Mouse (Mus musculus) ovary, postnatal 14 days (tissue): ENCODE results near the gene Mdga1.

Experiments
- DNase-seq: peaks from one replicate; pipeline ENCODE4 v3.0.0; 2022; ENCODE audit warnings: low spot score

Gene Mdga1

DNA sequence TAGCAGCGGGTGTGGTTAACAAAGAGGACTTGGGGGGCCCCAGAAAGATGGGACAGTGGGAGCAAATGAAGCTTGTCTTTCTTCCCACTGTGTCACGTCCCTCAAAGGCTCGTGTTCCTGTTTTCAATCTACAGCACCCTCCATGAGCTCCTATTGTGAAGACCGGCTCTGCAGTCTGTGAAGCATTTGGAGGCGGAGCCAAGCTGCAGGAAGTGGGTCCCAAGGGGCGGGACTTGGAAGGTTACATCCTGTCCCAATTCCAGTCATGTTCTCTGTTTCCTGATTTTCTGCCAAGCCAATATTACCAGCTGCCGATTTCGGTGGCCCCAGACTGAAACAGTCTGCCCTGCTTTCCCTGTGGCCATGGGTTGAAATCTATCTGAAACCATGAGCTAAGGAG, 11.7 kb upstream of the Mdga1 start:
- DNase-seq = no peak

- no peak for DNase-seq
Measured at GRCm38 (mm10) chr17:29979841-29980240, 10.0 kb upstream of the Mdga1 start.

DNA sequence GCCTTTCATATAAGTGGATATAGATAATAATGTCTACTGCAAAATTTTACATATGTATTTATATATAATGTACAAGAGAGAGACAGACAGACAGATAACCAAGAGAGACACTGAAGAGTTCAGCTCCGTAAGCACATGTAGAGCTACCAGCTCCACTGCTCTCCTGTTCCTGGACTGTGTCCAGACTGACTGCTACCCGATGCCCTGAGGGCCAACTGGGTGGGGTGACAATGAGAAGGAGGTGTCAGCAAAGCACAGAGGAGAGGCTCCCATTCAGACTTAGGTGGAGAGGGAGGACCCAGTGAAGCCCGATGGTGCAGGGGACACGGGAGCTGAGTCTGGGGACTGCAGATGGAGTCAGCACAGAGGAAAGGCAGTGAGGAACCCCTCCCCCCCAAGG, 9.1 kb upstream of the Mdga1 start:
- DNase-seq = no peak

DNA sequence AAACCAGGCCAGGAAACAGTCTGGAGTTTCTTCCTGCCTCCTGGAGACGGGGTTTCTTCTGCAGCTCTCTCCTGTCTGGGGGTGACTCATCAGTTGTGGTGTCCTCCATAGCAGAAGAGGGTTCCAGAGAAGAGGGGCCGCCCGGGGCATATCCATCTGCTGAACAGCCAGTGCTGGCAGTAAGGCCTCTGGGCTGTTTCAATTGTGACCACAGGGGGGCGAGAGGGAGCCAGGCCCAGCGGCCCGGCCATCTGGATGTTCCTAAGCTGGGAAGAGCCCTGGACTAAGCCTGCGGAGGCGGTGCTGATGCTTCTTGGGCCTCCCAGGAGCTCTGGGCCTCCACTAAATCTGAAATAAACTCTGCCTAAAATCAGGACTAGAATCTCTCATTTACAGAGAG, 5.8 kb upstream of the Mdga1 start:
- peak; percentile 90 for DNase-seq

- DNase-seq = no peak
Measured at GRCm38 (mm10) chr17:29973226-29973625, 3.3 kb upstream of the Mdga1 start.

DNA sequence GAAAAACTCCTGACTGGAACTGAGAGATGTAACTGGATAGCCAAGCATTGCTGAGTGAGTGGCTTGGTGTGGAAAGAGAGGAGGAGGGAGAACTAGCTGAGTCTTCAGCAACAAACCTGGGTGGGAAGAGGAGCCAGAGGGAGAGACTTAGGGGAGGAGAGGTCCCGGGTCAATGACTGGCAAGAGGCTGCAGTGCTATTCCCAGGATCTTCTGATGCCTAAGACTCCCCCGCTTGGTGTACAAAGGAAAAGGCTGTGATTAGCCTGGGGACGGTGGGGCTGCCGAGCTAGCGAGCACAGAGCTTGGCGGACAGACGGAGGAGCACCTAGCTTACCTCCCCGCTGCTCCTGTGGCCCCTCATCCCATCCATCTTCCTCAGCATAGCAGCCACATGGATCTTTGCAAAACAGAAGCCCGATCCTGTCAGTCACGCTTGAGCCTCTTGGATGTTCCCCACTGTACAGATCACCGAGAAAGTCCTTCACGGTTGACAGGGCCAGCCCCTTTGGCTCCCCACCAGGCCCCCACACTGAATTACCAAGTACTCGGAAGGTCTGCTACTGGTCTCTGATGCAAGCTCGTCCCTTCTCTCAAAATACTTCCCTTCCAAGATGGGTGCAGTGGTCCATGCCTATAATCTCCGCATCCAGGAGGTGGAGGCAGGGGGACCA, 2.0 kb upstream of the Mdga1 start:
- DNase-seq = no peak

DNA sequence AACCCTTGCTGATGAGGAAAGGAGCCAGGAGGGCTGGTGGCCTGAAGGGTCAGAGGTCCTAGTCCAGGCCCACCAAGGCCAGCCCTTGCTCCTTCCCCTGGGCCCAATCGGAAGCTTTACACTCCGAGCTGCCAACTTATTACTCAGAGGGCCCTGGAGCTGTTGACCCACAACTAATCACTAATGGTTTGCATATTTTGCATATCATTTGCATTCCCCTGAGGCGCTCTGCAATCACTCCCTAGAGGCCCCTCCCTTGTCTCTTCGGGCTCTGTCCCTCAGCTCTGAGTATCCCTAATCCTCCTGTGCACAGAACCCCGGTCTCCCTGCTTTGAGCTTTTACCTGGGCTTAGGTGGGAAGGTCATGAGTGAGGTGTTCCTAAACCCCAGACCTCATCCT, 4.4 kb downstream of the Mdga1 start:
- DNase-seq = no peak

DNA sequence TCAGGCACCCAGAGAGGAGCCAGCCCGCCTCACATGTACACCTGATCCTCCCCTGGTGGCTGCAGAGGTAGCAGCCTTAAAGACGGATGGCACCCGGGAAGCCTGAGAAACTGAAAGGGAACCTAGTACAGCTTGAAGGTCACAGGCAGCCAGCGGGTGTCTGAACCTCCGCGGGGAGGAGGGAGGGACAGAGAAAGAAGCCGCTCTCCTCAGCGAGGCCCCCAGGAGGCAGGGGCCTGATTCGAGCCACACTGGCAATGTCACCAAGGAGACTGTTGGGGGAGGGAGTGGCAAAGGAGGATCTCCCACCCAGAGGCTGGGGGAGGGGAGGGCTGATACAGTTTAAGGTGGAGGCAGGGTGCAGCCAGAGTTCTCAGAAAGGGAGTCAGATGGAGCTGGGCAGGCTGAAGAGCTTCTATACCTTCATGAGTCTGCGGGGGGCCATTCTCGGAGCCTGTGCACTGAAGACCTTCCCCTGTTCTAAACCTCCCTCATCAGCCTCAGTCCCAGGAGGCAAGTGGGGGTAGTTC, 6.1 kb downstream of the Mdga1 start:
- no peak for DNase-seq

- no peak for DNase-seq
Measured at GRCm38 (mm10) chr17:29955880-29956279, 14.0 kb downstream of the Mdga1 start.

DNA sequence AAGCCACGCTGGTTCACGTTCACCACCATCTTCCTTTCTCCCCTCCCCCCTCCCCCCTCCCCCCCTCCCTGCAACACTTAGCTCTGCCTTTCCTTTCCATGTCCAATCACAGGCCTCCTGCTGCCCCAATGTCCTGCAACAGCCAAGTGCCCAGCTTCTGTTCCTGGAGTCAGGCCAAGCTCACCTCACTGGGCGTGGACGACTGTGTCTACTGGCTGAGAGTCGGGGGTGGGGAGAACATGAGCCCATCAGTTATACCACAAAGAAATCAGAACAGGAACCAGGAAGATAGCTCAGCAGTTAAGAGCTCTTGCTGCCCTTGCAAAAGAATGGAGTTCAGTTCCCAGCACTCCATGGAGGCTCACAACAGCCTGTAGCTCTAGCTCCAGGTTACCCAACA, 15.6 kb downstream of the Mdga1 start:
- DNase-seq = no peak

DNA sequence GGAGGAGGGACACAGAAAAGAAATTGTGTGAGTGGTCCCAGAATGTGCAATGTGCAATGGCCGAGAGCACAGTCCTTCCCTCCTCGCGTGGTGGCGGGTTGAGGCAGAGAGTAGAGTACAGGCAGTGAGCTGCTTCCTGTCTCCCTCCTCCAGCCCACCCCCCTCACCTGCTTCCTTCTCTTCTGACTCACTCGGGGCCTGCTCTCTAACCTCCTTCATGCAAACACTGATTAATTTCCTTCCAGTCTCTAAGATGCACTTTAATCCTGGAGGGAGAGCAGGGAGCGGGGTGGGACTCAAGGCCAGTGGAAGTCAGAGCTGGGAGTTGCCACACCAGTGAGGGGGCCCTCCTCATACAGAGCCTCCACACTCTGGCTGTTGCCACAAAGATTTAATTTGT, 18.8 kb downstream of the Mdga1 start:
- DNase-seq = no peak

GRCm38 (mm10) chr17:29950574-29950973, 19.3 kb downstream of the Mdga1 start:
- DNase-seq = no peak

GRCm38 (mm10) chr17:29947271-29947714, 22.6 kb downstream of the Mdga1 start:
- DNase-seq = no peak

DNA sequence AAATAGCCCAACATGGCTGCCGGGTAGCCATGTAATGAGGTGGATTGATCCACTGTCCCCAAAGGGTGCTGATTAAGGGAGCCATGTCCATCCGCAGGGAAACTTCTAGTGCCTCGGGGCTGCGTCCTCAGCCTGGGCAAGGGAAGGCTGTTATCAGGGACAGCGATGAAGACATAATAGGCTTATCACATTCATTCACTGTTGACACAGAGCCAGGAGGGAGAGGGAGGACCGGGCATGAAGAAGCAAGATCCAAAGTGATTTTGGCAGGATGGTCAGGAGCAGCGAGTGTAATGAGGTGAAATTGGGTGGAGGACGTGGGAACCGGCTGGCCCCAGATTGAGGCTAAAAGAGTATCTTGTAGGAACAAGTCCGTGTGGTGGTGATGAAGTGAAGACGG, 25.5 kb downstream of the Mdga1 start:
- DNase-seq = no peak

DNA sequence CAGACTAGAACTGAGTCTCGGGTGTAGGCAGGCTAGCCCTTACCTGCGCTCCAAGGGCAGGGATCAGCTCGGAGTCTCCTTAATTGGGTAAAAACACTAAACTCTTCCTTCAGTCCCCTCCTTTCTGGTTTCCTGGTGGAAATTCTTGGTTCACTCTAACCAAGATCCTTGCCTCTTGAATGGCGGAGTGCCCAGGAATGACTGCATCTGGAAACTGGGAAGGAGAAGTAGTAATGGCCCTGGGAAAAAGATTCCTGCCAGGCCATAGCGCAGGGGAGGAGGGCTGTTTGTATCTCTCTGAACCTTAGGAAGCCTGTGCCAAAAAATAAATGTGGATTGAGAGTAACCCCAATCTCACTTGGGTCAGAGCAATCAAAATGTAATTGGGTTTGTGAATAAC, 30.9 kb downstream of the Mdga1 start:
- no peak for DNase-seq

- peak; percentile 15 for DNase-seq
Measured at GRCm38 (mm10) chr17:29937350-29937781, 32.5 kb downstream of the Mdga1 start.

DNA sequence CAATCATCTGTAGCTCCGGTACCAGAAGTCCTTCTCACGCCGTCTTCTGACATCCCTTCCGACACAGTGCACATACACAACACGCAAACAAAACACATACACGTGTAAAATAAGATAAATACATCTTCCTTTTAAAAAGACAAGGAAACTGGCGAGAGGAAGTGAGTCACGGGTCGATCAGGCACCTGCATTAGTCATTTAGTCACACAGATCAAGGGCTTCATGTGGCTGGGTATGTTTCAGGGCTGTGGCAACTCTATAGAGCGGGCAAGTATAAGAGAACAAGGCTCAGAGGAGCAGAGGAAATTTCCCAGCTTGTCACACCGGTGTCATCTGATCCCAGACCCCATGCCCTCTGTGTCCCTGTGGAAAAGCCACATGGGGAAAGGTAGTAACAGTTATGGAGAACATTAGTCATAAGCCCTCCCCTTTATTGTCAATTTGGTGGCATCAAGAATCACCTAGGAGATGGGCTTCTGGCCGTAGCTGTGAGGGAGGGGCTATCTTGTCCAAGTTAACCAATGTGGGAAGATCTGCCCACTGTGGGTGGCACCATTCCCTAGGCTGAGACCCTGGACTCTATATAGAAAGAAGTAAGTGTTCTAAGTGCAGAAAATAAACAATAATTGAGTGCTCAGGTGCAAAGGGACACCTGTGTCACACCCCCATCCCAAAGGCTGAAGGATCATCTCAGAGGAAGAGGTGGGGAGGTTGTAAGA, 35.6 kb downstream of the Mdga1 start:
- DNase-seq = no peak

- no peak for DNase-seq
Measured at GRCm38 (mm10) chr17:29932753-29933152, 37.1 kb downstream of the Mdga1 start.

DNA sequence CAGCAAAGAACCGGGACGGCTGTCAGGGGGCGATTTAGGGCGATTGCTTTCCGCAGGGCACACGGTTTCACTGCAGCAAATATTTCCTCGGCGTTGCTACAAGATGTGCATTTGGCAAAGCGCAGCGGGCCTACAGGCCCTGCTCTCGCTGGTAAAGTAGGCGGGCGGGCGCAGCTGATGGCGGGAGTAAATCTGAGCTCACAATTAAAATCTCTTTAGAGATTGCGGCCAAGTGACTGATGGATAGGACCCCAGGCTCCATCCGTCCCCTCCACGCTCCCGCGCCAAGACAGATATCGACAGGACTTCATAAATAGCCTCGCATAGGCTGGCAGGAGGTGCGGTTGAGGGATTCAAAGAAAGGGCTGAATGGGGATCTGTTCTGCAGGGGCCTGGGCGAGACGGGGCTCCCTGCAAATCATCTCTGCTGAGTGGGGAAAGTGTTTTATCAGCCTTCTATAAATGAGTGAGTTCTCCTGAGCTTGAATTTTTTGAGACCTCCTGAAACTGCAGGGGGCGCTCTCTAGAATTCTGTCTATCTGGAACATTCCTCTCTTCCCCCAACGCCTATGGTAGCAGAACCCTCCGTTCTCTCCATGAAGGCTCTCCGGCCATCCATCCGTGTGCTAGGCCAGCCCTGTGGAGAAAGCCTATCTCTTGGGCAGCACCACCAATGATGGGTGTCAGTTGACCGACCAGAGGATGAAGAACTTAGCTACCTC, 38.5 kb downstream of the Mdga1 start:
- no peak for DNase-seq

DNA sequence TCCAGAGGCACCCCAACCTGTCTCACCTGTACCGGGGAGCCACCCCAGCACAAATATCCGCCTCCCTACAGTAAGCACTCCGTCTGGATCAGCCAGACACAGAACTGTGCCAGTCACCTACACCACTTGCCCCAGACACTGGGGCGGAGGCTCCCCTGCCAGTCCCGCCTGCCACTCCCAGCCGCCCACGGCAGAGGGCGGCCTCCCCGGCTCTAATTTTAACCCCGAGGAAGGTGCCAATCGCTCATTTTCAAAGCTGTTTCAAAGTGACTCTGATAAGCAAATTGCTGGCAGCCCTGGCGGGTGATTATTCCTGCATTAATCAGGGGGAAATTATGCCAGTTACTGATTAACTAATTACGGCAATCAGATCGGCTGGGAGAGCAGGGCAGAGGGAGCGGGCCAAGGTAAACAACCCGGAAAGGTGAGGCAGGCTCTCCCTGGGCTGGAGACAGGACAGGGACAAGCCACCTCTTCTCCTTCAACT, 41.1 kb downstream of the Mdga1 start:
- peak; percentile 18 for DNase-seq

- DNase-seq = no peak
Measured at GRCm38 (mm10) chr17:29925608-29926606, 44.0 kb downstream of the Mdga1 start.
